Mouse (Mus musculus) neutrophil, adult 5-6 weeks (primary cell): ENCODE results near the gene Pspc1. TPM values are rescaled to one million over a fixed set of nuclear protein-coding genes. Genes with fewer than 3 reads are reported as not detected.
A peak's percentile ranks its signal among the peaks of the same experiment; 100 is the strongest.
"Not testable (repeated sequence)": the region's sequence is repeated elsewhere in the genome, so short reads cannot be mapped to it uniquely, and the experiment has no call there.

Source experiments
- ATAC-seq: fragments of 151-379, 151-347 bp; 2 replicates; pipeline ENCODE4 v1.8.0; 2017; ENCODE audit warnings: mild to moderate bottlenecking, moderate TSS enrichment; ENCODE audit not compliant: insufficient number of reproducible peaks, poor library complexity, low FRiP score, severe bottlenecking; ENCODE audit errors: extremely low read depth
- total RNA-seq: library from RNA; stranded (forward); fragments of 200-1000 nt; gene quantifications from 2 replicates; pipeline ENCODE4 v1.2.3, GENCODE M21; 2017

Pspc1 gene
- total RNA-seq, result 123 and 131 TPM in 2 replicates

DNA sequence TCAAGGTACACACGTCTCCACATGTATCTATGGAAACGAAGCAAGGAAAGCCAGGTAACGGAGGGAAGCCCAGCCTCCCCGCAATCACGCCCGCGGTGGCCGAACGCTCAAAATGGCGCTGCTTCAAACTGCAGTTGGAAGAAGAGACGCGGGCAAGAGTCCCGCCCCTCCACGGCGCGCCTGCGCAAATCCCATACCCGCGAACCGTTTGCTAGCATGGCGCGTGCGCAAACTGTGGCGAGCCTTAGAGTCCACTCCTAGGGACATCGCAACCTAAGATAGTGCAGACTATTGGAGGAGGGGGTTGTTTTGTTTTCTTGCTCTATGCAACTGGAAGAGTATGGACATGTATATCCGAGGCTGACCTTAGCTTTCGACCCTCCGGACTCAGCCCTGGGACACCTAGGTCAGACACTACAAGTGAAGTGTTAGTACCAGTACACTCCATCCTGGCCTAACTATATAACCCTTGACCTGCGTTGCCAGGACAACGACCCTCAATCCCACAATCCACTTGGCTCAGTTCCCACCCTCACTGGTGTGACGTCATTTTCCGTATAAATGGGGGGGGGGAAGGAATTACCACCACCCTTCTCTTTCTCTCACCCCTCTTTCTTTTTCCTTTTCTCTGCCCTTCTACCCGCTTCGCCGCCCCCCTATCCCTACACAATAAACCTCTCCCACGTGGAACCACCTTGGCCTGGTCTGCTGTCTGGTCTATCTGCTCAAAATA is at the start of gene Pspc1:
Gene Pspc1 (minus strand): TSS at position 117 of the 733 bp plus-strand sequence.
- ATAC-seq, result peak; percentile 90

DNA sequence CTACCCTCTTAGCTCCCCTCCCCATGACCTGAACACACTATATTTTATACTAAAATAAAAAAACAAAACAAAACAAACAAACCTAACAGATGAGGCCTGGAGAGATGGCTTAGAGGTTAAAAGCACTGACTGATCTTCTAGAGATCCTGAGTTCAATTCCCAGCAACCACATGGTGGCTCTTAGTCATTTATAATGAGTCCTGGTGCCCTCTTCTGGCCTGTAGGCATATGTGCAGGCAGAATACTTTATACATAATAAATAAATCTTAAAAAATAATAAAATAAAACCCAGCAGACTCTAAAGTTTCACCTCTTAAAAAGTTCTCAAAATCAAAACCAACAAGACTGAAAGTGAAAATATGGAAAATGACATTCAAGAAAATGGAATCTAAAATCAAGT is 46.4 kb upstream of the Pspc1 start:
- ATAC-seq, result no peak

DNA sequence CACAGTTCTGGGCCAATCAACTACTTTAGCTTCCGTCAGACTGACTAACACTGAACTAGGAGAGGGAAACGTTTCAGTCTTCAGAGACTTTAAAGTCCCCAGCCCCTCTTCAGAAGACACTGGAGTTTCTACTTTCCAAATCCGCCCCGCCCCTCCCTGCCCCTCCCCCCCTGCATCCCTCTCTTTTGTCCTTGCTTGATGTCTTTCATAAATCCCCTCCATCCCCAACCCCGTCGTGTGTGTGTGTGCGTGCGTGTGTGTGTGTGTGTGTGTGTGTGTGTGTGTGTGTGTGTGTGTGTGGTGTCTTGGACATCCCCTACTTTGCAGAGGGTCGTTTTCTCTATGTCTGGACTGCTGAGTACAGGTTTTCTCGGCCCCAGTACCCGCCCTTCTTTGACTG is 39.5 kb upstream of the Pspc1 start:
- ATAC-seq, result no peak

DNA sequence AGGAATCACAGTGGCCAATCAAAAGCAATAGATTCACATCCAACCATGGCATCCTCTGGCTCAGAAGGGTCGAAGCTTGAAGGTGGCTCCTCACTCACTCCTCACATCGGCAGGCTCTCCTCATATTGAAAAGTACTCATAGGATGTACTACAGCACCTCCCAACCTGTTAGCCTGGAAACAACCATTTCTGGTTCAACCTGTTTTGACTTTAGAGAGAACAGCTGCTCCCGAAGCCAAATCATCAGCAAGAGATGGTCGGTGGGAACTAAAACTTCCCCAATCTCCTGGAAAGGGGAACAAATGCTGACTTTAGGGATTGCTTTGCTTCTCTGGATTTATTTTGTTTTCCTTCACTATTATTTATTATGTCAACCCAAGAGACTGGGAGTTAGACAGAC is 39.0 kb upstream of the Pspc1 start:
- no peak for ATAC-seq

DNA sequence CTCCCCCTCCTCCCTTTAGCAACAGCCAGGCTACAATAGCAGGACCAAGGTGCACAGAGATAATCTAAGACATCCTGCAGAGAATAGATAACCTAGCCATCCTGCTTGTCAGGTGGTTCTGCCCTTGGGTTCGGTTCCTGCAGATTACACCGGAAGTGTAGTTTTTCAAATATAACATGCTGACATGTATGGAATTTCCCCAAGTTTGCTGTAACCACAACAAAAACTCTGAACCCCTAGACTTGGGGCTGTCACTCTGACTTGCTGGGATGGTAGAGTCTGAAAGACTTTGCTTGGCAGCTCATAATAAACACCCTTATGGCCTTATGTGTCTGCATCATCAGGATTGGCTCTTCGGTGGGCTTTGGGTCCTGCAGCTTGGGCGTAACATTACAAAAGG is 38.4 kb upstream of the Pspc1 start:
- no peak for ATAC-seq

- ATAC-seq, result peak; percentile 40
These were observed 34.5 kb upstream of the Pspc1 start for GRCm38 (mm10) chr14:56812520-56813036.

DNA sequence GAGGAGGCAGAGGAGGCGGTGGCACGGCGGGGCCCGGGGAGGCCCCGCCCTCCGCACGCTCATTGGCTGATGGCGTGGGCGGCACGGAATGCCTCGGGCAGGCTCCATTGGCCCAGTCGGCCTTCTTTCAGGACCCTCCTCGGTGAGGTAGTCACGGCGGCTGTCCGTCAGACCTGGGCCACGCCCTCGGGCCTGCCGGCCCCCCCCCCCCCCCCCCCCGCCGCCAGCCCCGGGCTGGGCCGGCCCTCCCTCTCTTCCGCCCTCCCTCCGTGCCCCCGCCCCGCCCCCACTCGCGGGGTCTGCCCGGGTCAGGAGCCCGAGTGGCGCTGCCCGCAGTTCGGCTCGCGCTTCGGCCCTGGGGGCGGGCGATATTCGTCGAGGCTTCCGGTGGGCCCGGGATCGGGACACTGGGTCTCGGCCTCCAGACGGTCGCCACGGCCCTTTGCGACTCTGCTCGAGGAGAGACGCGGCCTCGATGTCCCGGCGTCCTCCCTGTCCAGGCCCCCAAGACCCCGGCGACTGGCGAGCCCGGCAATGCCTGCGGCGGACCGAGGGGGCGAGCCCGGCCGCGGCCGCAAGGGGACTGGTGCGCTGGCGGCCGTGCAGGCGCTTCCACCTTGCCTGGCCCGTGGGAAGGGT is 33.7 kb upstream of the Pspc1 start, which contains the start of gene Zmym5:
Gene Zmym5 (minus strand): TSS at position 16 of the 639 bp plus-strand sequence.
- peak; percentile 95 for ATAC-seq

DNA sequence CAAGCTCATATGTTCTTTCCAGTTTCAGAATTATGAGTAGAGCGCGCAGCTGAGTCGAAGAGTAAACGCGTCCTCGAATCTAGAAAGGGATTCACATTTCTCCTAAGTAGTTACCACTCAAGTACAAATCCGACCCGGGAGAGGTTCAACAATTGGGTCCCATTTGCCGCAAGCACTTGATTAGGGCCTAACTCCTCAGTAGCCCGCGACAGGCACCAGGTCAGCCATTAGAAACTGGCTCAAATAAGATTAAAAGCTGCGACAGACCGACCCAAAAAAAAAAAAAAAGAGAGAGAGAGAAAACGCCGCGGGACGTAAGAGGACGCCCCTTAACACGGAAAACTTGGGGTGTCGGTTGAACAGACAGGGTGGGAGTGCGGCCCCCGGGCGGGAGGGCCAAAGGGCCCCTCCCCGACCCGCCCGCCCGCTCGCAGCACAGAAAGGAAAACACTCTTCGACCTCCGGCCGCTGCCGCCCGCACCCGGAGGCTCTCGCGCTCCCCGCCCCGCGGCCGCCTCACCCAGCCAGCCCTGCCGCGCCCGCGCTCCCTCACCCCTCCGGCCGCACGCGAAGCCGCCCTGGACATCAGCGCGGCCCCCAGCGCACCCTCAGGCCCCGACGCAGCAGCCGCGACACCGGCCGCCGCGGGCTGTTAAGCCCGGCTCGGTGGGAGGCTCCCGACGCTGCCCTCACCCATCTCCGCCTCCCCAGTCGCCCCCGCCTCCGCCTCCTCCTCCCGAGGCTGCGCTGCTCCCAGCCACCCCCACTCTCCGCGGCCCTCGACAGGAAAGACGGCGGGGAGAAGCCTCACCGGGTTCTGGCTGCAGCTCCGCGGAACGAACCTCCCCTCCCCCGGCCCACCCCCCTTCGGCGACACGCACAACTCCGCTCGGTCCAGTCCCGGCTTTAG is 32.9 kb upstream of the Pspc1 start:
- ATAC-seq, result not testable (repeated sequence)

- ATAC-seq, result no peak
These were observed 15.1 kb upstream of the Pspc1 start for GRCm38 (mm10) chr14:56793243-56793642.

GRCm38 (mm10) chr14:56784575-56784974 is 6.5 kb upstream of the Pspc1 start:
- ATAC-seq, result no peak

DNA sequence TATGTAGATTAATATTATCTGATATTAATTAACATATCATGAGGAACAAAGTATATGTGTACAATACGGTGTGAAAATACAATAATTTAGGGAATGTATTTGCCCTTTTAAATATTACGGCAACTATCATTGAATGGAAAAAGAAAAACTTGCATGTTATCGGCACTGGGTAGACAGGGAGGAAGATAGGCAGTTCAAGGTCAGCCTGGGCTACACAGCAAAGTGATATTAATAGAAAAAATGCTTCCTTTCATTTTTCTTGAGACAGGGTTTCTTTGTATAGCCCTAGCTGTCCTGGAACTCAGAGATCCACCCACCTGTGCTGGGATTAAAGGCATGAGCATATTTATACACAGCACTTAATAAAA is 801 bp upstream of the Pspc1 start:
- no peak for ATAC-seq

GRCm38 (mm10) chr14:56777360-56778136 is 568 bp downstream of the Pspc1 start:
- ATAC-seq, result peak; percentile 18

DNA sequence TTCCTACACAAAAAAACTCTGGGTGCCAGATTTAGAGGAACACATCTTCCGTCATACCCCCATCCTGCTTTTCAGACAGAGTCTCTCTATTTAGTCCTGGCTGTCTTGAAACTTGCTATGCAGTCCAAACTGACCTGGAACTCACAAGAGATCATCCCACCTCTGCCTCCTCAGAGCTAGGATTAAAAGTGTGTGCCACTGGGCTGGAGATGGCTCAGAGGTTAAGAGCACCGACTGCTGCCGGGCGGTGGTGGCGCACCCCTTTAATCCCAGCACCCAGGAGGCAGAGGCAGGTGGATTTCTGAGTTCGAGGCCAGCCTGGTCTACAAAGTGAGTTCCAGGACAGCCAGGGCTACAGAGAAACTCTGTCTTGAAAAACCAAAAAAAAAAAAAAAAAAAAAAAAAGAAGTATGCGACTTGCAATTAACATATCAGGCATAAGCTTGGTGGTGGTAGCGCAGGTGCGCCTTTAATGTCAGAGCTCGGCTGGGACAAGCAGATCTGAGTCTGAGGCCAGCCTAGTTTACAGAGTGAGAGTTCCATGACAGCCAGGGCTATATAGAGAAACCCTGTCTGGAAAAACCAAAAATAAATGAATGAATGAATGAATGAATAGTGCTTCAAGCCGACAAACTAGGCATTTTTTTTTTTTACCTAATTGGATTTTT is 1.4 kb downstream of the Pspc1 start:
- ATAC-seq, result no peak

DNA sequence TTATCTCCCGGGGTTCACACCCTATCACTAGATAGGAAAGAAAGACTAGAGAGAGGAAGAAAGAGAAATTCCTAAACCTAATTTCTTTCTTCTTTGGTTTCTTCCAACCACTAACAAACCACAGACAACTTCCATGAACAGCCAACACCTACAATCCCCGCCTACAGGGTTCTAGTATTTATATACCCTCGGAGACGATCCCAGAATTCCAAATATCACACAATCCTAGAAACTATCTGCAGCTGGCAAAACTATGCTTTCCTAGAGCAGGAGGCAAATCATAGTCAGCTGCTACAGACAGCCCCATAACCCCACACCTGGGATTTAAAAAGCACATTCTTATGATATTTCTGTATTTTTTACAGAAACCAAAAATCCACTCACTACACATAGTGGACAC is 2.7 kb downstream of the Pspc1 start:
- no peak for ATAC-seq

DNA sequence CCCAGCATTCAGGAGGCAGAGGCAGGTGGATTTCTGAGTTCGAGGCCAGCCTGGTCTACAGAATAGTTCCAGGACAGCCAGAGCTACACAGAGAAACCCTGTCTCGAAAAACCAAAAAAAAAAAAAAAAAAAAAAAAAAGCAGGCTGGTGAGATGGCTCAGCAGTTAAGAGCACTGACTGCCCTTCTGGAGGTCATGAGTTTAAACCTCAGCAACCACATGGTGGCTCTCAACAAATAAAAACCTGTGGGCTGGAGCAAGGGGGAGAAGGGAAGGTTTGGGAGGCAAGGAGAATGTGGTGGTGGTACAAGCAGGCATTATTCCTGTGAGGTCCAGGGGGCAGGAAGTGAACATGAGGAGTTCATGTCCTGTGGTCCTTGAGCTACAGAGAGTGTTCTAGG is 11.7 kb downstream of the Pspc1 start:
- not testable (repeated sequence) for ATAC-seq

DNA sequence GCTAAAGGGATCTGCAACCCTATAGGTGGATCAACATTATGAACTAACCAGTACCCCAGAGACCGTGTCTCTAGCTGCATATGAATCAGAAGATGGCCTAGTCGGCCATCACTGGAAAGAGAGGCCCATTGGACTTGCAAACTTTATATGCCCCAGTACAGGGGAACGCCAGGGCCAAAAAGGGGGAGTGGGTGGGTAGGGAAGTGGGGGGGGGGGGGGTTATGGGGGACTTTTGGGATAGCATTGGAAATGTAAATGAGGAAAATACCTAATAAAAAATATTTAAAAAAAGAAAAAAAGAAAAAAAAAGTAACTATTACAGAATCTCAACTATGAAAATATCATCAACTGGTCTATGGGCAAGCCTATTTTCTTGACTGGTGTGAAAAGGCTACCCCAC is 13.0 kb downstream of the Pspc1 start:
- not testable (repeated sequence) for ATAC-seq

DNA sequence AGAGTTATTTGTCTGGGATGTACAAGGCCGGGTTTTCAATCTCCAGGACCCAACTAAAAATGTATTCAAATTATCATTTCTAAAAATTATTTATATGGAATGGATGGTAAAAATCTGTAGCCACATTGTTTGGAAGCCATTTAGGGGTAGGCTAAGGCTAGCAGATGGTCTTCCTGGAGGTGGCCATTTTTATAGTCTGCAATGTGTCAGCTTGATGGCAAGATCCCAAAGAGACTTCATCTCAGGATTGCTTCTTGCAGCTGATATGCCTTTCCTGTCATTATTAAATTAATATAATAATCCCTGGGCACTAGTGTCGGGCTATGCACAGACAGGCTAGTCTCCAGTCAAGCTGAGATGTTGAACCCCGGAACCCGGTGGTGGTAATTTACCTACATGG is 26.8 kb downstream of the Pspc1 start:
- ATAC-seq, result no peak

DNA sequence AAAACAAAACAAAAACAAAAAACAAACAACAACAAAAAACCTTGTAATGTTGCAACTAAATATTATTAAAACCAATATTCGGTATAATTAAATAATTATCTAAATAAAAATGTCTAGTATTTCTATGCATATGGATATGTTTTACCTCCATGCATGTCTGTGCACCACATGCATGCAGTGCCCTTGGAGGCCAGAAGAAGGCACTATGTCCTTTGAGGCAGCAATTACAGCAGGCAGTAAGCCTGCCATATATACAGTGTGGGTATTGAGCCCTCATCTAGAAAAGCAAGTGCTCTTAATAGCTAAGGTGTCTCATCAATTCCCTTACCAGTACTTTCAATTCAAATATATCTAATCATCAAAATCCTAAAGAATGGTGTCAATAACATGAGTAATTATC is 37.9 kb downstream of the Pspc1 start:
- no peak for ATAC-seq
